Mouse (Mus musculus) cerebral cortex, adult 2 months (tissue): Measurements from ENCODE around the gene Tas2r115.

Source experiments
- WGBS: fragments of 180-500 bp; shearing (Covaris S2); methylation state at CpG from one replicate; pipeline ENCODE4 v1.1.7; 2018; 5-methylcytosine and 5-hydroxymethylcytosine counted together

Tas2r115 gene

GRCm38 (mm10) chr6:132737935-132738334 is at the start of gene Tas2r115:
TSS of gene Tas2r115 (minus strand) at chr6:132738035.
- WGBS: 63% methylated on average over 2 of the region's 2 CpGs

GRCm38 (mm10) chr6:132778062-132778461 is 40.2 kb upstream of the Tas2r115 start, which contains the start of gene Tas2r136:
TSS of gene Tas2r136 (minus strand) at chr6:132778162.

GRCm38 (mm10) chr6:132761831-132762230 is 24.0 kb upstream of the Tas2r115 start, which contains the start of gene Tas2r102:
TSS of gene Tas2r102 (plus strand) at chr6:132762131.
- WGBS: 94% methylated on average over 2 of the region's 2 CpGs

GRCm38 (mm10) chr6:132754430-132754829 is 16.6 kb upstream of the Tas2r115 start, which contains the start of gene Tas2r124:
TSS of gene Tas2r124 (plus strand) at chr6:132754730.
- whole genome bisulfite sequencing: 79% methylated on average over 1 of the region's 1 CpGs

- 75% methylated on average over 2 of the region's 2 CpGs for WGBS
Observed at GRCm38 (mm10) chr6:132750206-132750605, 12.4 kb upstream of the Tas2r115 start.

- WGBS: 78% methylated on average over 3 of the region's 3 CpGs
Observed at GRCm38 (mm10) chr6:132711828-132712227, 26.0 kb downstream of the Tas2r115 start, which contains the start of gene Tas2r122. TSS of gene Tas2r122 (minus strand) at chr6:132711928.

- 64% methylated on average over 1 of the region's 1 CpGs for WGBS
Observed at GRCm38 (mm10) chr6:132700907-132701306, 36.9 kb downstream of the Tas2r115 start, which contains the start of gene Tas2r121. TSS of gene Tas2r121 (minus strand) at chr6:132701007.

- WGBS: 80% methylated on average over 7 of the region's 7 CpGs
Observed at GRCm38 (mm10) chr6:132691596-132691995, 46.2 kb downstream of the Tas2r115 start.
